Mouse (Mus musculus) induced T-regulatory cell, adult 2 months (primary cell): ENCODE measurements around the gene Gm3512.
"Not testable (repeated sequence)": the region's sequence is repeated elsewhere in the genome, so short reads cannot be mapped to it uniquely, and the experiment has no call there.

ENCODE experiments used
- DNase-seq: peaks from one replicate; pipeline ENCODE4 v3.0.0-alpha.2; 2012; ENCODE audit warnings: low read depth

Gm3512 gene

GRCm38 (mm10) chr14:7174483-7174971, at the start of gene Gm3512:
Gene Gm3512 (minus strand): TSS chr14:7174533.
- peak; percentile 5 for DNase-seq

- not testable (repeated sequence) for DNase-seq
These were observed 25.7 kb upstream of the Gm3512 start for GRCm38 (mm10) chr14:7200070-7200469.

GRCm38 (mm10) chr14:7194440-7194839, 20.1 kb upstream of the Gm3512 start, which contains the start of gene Gm16434:
Gene Gm16434 (minus strand): TSS chr14:7194540.
- DNase-seq = not testable (repeated sequence)

GRCm38 (mm10) chr14:7125312-7125711, 49.0 kb downstream of the Gm3512 start, which contains the start of gene Gm6676:
Gene Gm6676 (minus strand): TSS chr14:7125412.
- not testable (repeated sequence) for DNase-seq

GRCm38 (mm10) chr14:7105124-7105802, 69.1 kb downstream of the Gm3512 start:
- peak; percentile 24 for DNase-seq
